9 mouse cellular contexts compared by ENCODE assay signal in the genomic region with DNA sequence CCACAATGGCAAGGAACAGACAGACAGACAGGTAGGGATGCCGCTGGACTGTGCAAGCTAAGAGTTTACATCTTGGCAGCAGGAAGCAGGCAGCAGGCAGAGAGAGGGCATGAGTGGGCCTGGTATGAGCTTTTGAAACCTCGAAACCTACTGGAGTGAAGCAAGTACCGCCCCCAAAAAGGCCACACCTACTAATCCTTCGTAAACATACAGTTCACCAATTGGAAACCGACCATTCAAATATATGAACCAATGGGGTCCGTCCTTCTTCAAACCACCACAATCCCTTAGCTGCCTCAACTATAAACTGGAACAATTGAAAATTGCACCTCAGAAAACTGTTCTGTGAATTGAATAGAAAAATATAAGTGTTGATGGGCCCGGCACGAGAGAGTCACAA. TPM values are rescaled to one million over a fixed set of nuclear protein-coding genes. Genes with fewer than 3 reads are reported as not detected.
DNase-seq lines count a peak whose midpoint lies in the region; ATAC-seq and TF ChIP-seq lines count a peak whose summit lies in the region.
"Had no signal": no experiment of that assay in that cellular context is flagged by ENCODE, and none has a peak within 500 bp of the region (broad histone marks: within the 10 kb centered on the region; RNA-seq: fewer than 3 reads in every experiment).

No protein-coding gene starts in this region.

- DNase-seq in heart, postnatal 0 days (ENCODE audit: low spot score), result no peak
- peak; percentile 23 for DNase-seq in A20 (ENCODE audit: low read depth, low spot score)
- DNase-seq in left cerebral cortex, postnatal 10 days (ENCODE audit: extremely low spot score in 1 of 2, low spot score in 2 of 2), result no peak

- H3K4me3 ChIP-seq in heart, postnatal 0 days (ENCODE audit: low read depth, low read length), result no peak overlapping the region
- H3K4me3 ChIP-seq in heart, embryonic 12.5 days, result no peak overlapping the region
- H3K4me3 ChIP-seq in E14TG2a.4 (replicated peaks; ENCODE audit: low read length), result peak overlapping the region; percentile 66
- H3K4me3 ChIP-seq in intestine, postnatal 0 days (ENCODE audit: low read depth, low read length), result no peak overlapping the region
- H3K4me3 ChIP-seq: heart, embryonic 10.5 days; liver, embryonic 12.5 days had no signal

- no peaks in the 10 kb centered on the region for H3K27me3 ChIP-seq in heart, postnatal 0 days (ENCODE audit: control insufficient read depth, insufficient read depth, low read length)
- H3K27me3 ChIP-seq in heart, embryonic 12.5 days (replicated peaks), result no peaks in the 10 kb centered on the region
- H3K27me3 ChIP-seq in E14TG2a.4 (ENCODE audit: insufficient read depth, low read length), result 0 out of 2 replicates have a peak, but pooled peaks cover 2% of the 10 kb centered on the region
- H3K27me3 ChIP-seq in intestine, postnatal 0 days (replicated peaks; ENCODE audit: control insufficient read depth, insufficient read depth, low read length), result no peaks in the 10 kb centered on the region

- H3K4me2 ChIP-seq in heart, postnatal 0 days (ENCODE audit: low read depth, low read length), result no peak overlapping the region
- H3K4me2 ChIP-seq in heart, embryonic 12.5 days, result no peak overlapping the region
- H3K4me2 ChIP-seq in intestine, postnatal 0 days (replicated peaks; ENCODE audit: low read depth), result no peak overlapping the region
- H3K4me2 ChIP-seq: liver, embryonic 12.5 days had no signal

- intact Hi-C loops in left cerebral cortex, postnatal 10 days (cut with DNase I), result no loop called here

- H3K9ac ChIP-seq in heart, postnatal 0 days (replicated peaks; ENCODE audit: low read depth, low read length), result no peak overlapping the region
- H3K9ac ChIP-seq in heart, embryonic 12.5 days, result no peak overlapping the region
- no peak overlapping the region for H3K9ac ChIP-seq in intestine, postnatal 0 days (ENCODE audit: low read depth, low read length)
- H3K9ac ChIP-seq: liver, embryonic 12.5 days had no signal

- peaks cover 10% of the 10 kb centered on the region for H3K4me1 ChIP-seq in heart, postnatal 0 days (ENCODE audit: control insufficient read depth, insufficient read depth)
- H3K4me1 ChIP-seq in heart, embryonic 12.5 days (replicated peaks), result peaks cover 17% of the 10 kb centered on the region
- H3K4me1 ChIP-seq in E14TG2a.4 (replicated peaks; ENCODE audit: low read depth, low read length), result peaks cover 66% of the 10 kb centered on the region
- H3K4me1 ChIP-seq in intestine, postnatal 0 days (replicated peaks; ENCODE audit: control insufficient read depth, insufficient read depth, low read length), result peaks cover 15% of the 10 kb centered on the region; the same call in 1 of the 2 replicates

- no peak for TF ChIP-seq EP300 in heart, postnatal 0 days (IDR thresholded peaks at IDR 0.05; ENCODE audit: low read depth)

- no peak for TF ChIP-seq CTCF in heart, postnatal 0 days (IDR thresholded peaks at IDR 0.05; ENCODE audit: low read depth)
- no peak for TF ChIP-seq CTCF in E14TG2a.4 (conservative IDR thresholded peaks at IDR 0.05; ENCODE audit: low read length)
- TF ChIP-seq CTCF in intestine, postnatal 0 days (IDR thresholded peaks at IDR 0.05; ENCODE audit: low read depth), result no peak

- WGBS in heart, postnatal 0 days, result 87% methylated on average over 8 of the region's 8 CpGs
- WGBS in heart, embryonic 12.5 days, result 83% methylated on average over 8 of the region's 8 CpGs
- 88% methylated on average over 8 of the region's 8 CpGs for WGBS in intestine, postnatal 0 days

- ATAC-seq in heart, postnatal 0 days (ENCODE audit: insufficient read depth, low read depth), result no peak
- ATAC-seq in heart, embryonic 12.5 days (ENCODE audit: insufficient number of reproducible peaks, low FRiP score), result no peak
- ATAC-seq in intestine, postnatal 0 days, result no peak
- ATAC-seq in erythroid progenitor cell, adult 5-6 weeks (replicated peaks; ENCODE audit: low FRiP score, poor library complexity, severe bottlenecking), result no peak
- ATAC-seq: liver, embryonic 12.5 days had no signal

- no peaks in the 10 kb centered on the region for H3K36me3 ChIP-seq in heart, postnatal 0 days (replicated peaks; ENCODE audit: control insufficient read depth, insufficient read depth, low read length)
- H3K36me3 ChIP-seq in heart, embryonic 12.5 days, result no peaks in the 10 kb centered on the region
- no peaks in the 10 kb centered on the region for H3K36me3 ChIP-seq in E14TG2a.4 (ENCODE audit: insufficient read depth, low read length)
- H3K36me3 ChIP-seq in intestine, postnatal 0 days (ENCODE audit: control insufficient read depth, insufficient read depth), result no peaks in the 10 kb centered on the region
- H3K36me3 ChIP-seq: heart, embryonic 10.5 days; liver, embryonic 12.5 days had no signal

- 0 out of 2 replicates have a peak overlapping the region, but pooled peaks have one; percentile 75 for H3K27ac ChIP-seq in heart, postnatal 0 days (ENCODE audit: low read depth)
- H3K27ac ChIP-seq in heart, embryonic 12.5 days (ENCODE audit: poor library complexity, severe bottlenecking), result no peak overlapping the region
- 0 out of 2 replicates have a peak overlapping the region, but pooled peaks have one; percentile 87 for H3K27ac ChIP-seq in intestine, postnatal 0 days (ENCODE audit: low read depth, low read length)
- H3K27ac ChIP-seq: liver, embryonic 12.5 days had no signal

- no peaks in the 10 kb centered on the region for H3K9me3 ChIP-seq in heart, postnatal 0 days (replicated peaks; ENCODE audit: control insufficient read depth, low read length)
- H3K9me3 ChIP-seq in heart, embryonic 12.5 days (replicated peaks), result 0 out of 2 replicates have a peak, but pooled peaks cover 4% of the 10 kb centered on the region
- no peaks in the 10 kb centered on the region for H3K9me3 ChIP-seq in E14TG2a.4 (ENCODE audit: low read length)
- no peaks in the 10 kb centered on the region for H3K9me3 ChIP-seq in intestine, postnatal 0 days (ENCODE audit: control insufficient read depth)
- H3K9me3 ChIP-seq: heart, embryonic 10.5 days; liver, embryonic 12.5 days had no signal

RNA-seq across cellular contexts. Expression of a gene that starts 14.7 kb away (rescaled TPM):
- total RNA-seq in heart, postnatal 0 days (2014; rRNA removed; ENCODE audit: low replicate concordance), result 137 and 155 TPM in 2 replicates
- 26.4 and 27.4 TPM in 2 replicates for polyA plus RNA-seq in heart, postnatal 0 days (2015; fragmentation: Nextera tagmentation; extraction: Ambion mirVana)
- 54.0 and 54.6 TPM in 2 replicates for polyA plus RNA-seq in heart, embryonic 12.5 days (2016; fragmentation: Nextera tagmentation; extraction: Ambion mirVana)
- 43.1 and 46.7 TPM in 2 replicates for polyA plus RNA-seq in intestine, postnatal 0 days (2015; fragmentation: Nextera tagmentation; extraction: Ambion mirVana)
- 10 to 100 TPM; 54.2 to 62.9 TPM for total RNA-seq in left cerebral cortex, postnatal 10 days (2021)
- 18.0 and 19.7 TPM in 2 replicates for total RNA-seq in erythroid progenitor cell, adult 5-6 weeks (2015; ENCODE audit: low replicate concordance)
- 8.5 and 10.3 TPM in 2 replicates for total RNA-seq in erythroid progenitor cell, adult 5-6 weeks (2017; ENCODE audit: low replicate concordance)

RNA-seq across cellular contexts. Expression of a gene that starts 36.7 kb away (rescaled TPM):
- total RNA-seq in heart, postnatal 0 days (2014; rRNA removed; ENCODE audit: low replicate concordance), result 0.04 and 1.9 TPM in 2 replicates
- 0.07 and 0.11 TPM in 2 replicates for polyA plus RNA-seq in heart, postnatal 0 days (2015; fragmentation: Nextera tagmentation; extraction: Ambion mirVana)
- 0.19 and 0.22 TPM in 2 replicates for polyA plus RNA-seq in heart, embryonic 12.5 days (2016; fragmentation: Nextera tagmentation; extraction: Ambion mirVana)
- polyA plus RNA-seq in intestine, postnatal 0 days (2015; fragmentation: Nextera tagmentation; extraction: Ambion mirVana), result 0.20 and 0.52 TPM in 2 replicates
- total RNA-seq in left cerebral cortex, postnatal 10 days (2021), result under 1 TPM; 0.14 to 0.17 TPM
- not detected in 2 replicates for total RNA-seq in erythroid progenitor cell, adult 5-6 weeks (2015; ENCODE audit: low replicate concordance)
- not detected in 2 replicates for total RNA-seq in erythroid progenitor cell, adult 5-6 weeks (2017; ENCODE audit: low replicate concordance)
- polyA plus RNA-seq: heart, embryonic 10.5 days had no signal
